Mouse (Mus musculus) ES-E14 (cell line): ENCODE results near the gene Rpsa. TPM values are rescaled to one million over a fixed set of nuclear protein-coding genes. Genes with fewer than 3 reads are reported as not detected.

ENCODE experiments used
- DNase-seq: peaks from one replicate; pipeline ENCODE4 v3.0.0-alpha.2; 2013; ENCODE audit warnings: low read depth, low spot score
- H3K27ac ChIP-seq: 2 replicates; pipeline ENCODE4 v1.5.1; 2012; ENCODE audit warnings: low read depth, mild to moderate bottlenecking, low read length, moderate library complexity, mixed read lengths; ENCODE audit not compliant: poor library complexity, insufficient read depth, severe bottlenecking
- H3K36me3 ChIP-seq: 2 replicates; pipeline ENCODE4 v1.6.1; 2012; ENCODE audit warnings: mild to moderate bottlenecking, low read length, moderate library complexity, mixed read lengths; ENCODE audit not compliant: control insufficient read depth, poor library complexity, insufficient read depth, severe bottlenecking
- H3K4me1 ChIP-seq, 2 experiments: fragments of 150-350 bp in 1 of 2; sonication (generic) in 1 of 2; 2 replicates each; pipeline ENCODE4 v1.6.1; 2012; ENCODE audit warnings: low read length in 2 of 2, mild to moderate bottlenecking in 1 of 2, mixed read lengths in 1 of 2; ENCODE audit not compliant: control insufficient read depth in 2 of 2, insufficient read depth in 2 of 2, poor library complexity in 1 of 2
- H3K4me3 ChIP-seq, 2 experiments: fragments of 150-350 bp in 1 of 2; sonication (generic) in 1 of 2; 2 replicates each; pipeline ENCODE4 v1.5.1; 2012; ENCODE audit warnings: low read length in 2 of 2, low read depth in 1 of 2, mild to moderate bottlenecking in 1 of 2, mixed read lengths in 1 of 2; ENCODE audit not compliant: insufficient read depth in 1 of 2, poor library complexity in 1 of 2, severe bottlenecking in 1 of 2
- H3K9ac ChIP-seq: 2 replicates; pipeline ENCODE4 v1.6.1; 2012; ENCODE audit warnings: low read depth, mild to moderate bottlenecking, low read length, mixed read lengths; ENCODE audit not compliant: poor library complexity, insufficient read depth, severe bottlenecking
- H3K9me3 ChIP-seq: fragments of 150-350 bp; sonication (generic); 2 replicates; pipeline ENCODE4 v1.6.1; 2012; ENCODE audit warnings: low read depth, mild to moderate bottlenecking, low read length; ENCODE audit not compliant: control insufficient read depth, insufficient read depth
- CHD2 ChIP-seq: IDR thresholded peaks from 2 replicates; pipeline ENCODE4 v1.6.1; 2014; ENCODE audit warnings: mild to moderate bottlenecking, low read depth, low read length, inconsistent platforms
- HCFC1 ChIP-seq: IDR thresholded peaks from 2 replicates; pipeline ENCODE4 v1.6.1; 2012; ENCODE audit warnings: low read length, inconsistent platforms, borderline replicate concordance; ENCODE audit not compliant: insufficient read depth
- MAFK ChIP-seq: IDR thresholded peaks from 2 replicates; pipeline ENCODE4 v1.6.1; 2014; ENCODE audit warnings: mild to moderate bottlenecking, low read depth, low read length, inconsistent platforms; ENCODE audit not compliant: insufficient read depth
- ZC3H11A ChIP-seq: IDR thresholded peaks from 2 replicates; pipeline ENCODE4 v1.6.1; 2012; ENCODE audit warnings: low read depth, mild to moderate bottlenecking, inconsistent platforms, low read length, borderline replicate concordance
- ZNF384 ChIP-seq: IDR thresholded peaks from 2 replicates; pipeline ENCODE4 v1.6.1; 2012; ENCODE audit warnings: low read depth, low read length, inconsistent platforms
- in situ Hi-C, 2 experiments: fragments of 600-800 bp; cut with MboI; formaldehyde crosslinking; loops; one replicate each; pipeline ENCODE4 v1.15.1; 2025; ENCODE audit warnings: low sequenced_read_pairs in 2 of 2, inconsistent platforms in 1 of 2; ENCODE audit not compliant: unreplicated experiment in 2 of 2
- total RNA-seq: library from RNA; depleted of rRNA; stranded (reverse); fragments of 300-350 nt; gene quantifications from 2 replicates; pipeline ENCODE4 v1.2.3, GENCODE M21; 2012

Rpsa gene
- total RNA-seq, 1 experiment = 2,665 TPM

GRCm38 (mm10) chr9:120114789-120115151 lies 12.7 kb upstream of the Rpsa start:
- DNase-seq = no peak
- peaks cover 3 to 17% of the 10 kb centered on the region in 2 experiments; a peak in 3 of 4 replicates for H3K4me1 ChIP-seq
- H3K4me3 ChIP-seq = no peak overlapping the region
- H3K36me3 ChIP-seq = peaks cover 19% of the 10 kb centered on the region; the same call in 1 of the 2 replicates
- H3K9me3 ChIP-seq = no peaks in the 10 kb centered on the region
- in situ Hi-C loops = no loop called here
- H3K27ac ChIP-seq = no peak overlapping the region
- H3K9ac ChIP-seq = no peak overlapping the region
- no peak for TF ChIP-seq CHD2
- TF ChIP-seq ZNF384 = no peak
- TF ChIP-seq HCFC1 = no peak
- TF ChIP-seq MAFK = no peak
- TF ChIP-seq ZC3H11A = no peak

GRCm38 (mm10) chr9:120115580-120115979 lies 11.9 kb upstream of the Rpsa start:
- H3K9ac ChIP-seq = no peak overlapping the region
- in situ Hi-C loops = no loop called here
- no peak overlapping the region for H3K4me3 ChIP-seq
- no peak overlapping the region for H3K27ac ChIP-seq
- no peaks in the 10 kb centered on the region for H3K9me3 ChIP-seq
- no peak for TF ChIP-seq HCFC1
- TF ChIP-seq ZNF384 = no peak
- TF ChIP-seq ZC3H11A = no peak
- DNase-seq = no peak
- peaks cover 3 to 17% of the 10 kb centered on the region in 2 experiments; a peak in 3 of 4 replicates for H3K4me1 ChIP-seq
- peaks cover 22% of the 10 kb centered on the region for H3K36me3 ChIP-seq

- DNase-seq = no peak
- Histone ChIP-seq H3K9ac (0 out of 2 replicates have a peak overlapping the region, but pooled peaks have one; percentile 10), H3K4me3 (no peak overlapping the region), H3K36me3 (peaks cover 24% of the 10 kb centered on the region), H3K9me3 (no peaks in the 10 kb centered on the region), H3K27ac (no peak overlapping the region; the same call in 1 of the 2 replicates), H3K4me1 (peaks cover 3 to 17% of the 10 kb centered on the region in 2 experiments; a peak in 3 of 4 replicates)
- in situ Hi-C loops = no loop called here
- TF ChIP-seq HCFC1 = no peak
These were observed 11.3 kb upstream of the Rpsa start for GRCm38 (mm10) chr9:120116184-120116624.

GRCm38 (mm10) chr9:120118212-120118611 lies 9.3 kb upstream of the Rpsa start:
- Histone ChIP-seq H3K9ac (no peak overlapping the region), H3K4me3 (no peak overlapping the region), H3K4me1 (peaks cover 3 to 17% of the 10 kb centered on the region in 2 experiments; a peak in 3 of 4 replicates), H3K27ac (no peak overlapping the region; the same call in 1 of the 2 replicates), H3K36me3 (peaks cover 29% of the 10 kb centered on the region), H3K9me3 (no peaks in the 10 kb centered on the region)
- in situ Hi-C loops = no loop called here
- no peak for TF ChIP-seq CHD2
- no peak for TF ChIP-seq HCFC1
- TF ChIP-seq MAFK = no peak
- TF ChIP-seq ZC3H11A = no peak
- TF ChIP-seq ZNF384 = no peak
- no peak for DNase-seq

GRCm38 (mm10) chr9:120120503-120120902 lies 7.0 kb upstream of the Rpsa start:
- DNase-seq = no peak
- no peak overlapping the region for H3K27ac ChIP-seq
- H3K9me3 ChIP-seq = no peaks in the 10 kb centered on the region
- peaks cover 35% of the 10 kb centered on the region for H3K36me3 ChIP-seq
- in situ Hi-C loops = no loop called here
- H3K9ac ChIP-seq = no peak overlapping the region
- H3K4me3 ChIP-seq = no peak overlapping the region
- peaks cover 3 to 10% of the 10 kb centered on the region in 2 experiments; a peak in 3 of 4 replicates for H3K4me1 ChIP-seq
- TF ChIP-seq CHD2 (no peak), ZNF384 (no peak), ZC3H11A (no peak), HCFC1 (no peak), MAFK (no peak)
